9 mouse cellular contexts compared by ENCODE assay signal in the genomic region with DNA sequence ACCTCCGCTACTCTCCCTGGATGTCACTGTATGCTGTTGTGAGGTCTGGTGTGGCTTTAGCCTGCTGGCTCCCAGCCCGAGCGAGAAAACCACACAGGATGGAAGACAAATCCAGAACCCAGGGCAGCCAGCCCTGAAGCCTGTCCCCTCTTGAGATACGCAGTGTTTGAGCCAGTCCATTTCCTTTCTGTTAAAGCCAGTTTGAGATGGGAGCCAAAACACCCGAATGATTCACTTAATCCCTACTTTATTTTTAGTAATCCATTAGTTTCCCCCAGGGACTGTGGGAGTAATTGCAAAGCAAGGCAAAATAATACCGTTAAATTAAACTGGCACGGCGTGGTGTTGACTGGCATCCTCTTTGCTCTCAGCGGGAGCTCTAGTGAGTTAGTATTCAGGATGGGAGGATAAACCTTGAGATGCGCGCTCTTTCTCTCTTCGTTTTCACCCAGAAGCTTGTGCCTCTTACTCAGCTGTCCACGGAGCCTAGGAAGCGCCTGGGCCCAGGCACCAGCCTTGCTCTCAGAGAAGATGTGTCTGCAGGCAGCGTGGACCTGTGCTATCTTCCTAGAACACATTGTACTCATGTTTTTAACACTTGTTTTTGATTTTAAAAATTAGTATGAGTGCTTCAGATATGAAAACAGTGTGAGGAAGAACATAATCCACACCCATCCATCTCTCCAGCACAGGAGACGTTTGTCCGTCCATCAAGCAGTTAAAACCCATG.
A peak's percentile ranks its signal among the peaks of the same experiment; 100 is the strongest.
DNase-seq lines count a peak whose midpoint lies in the region; ATAC-seq and TF ChIP-seq lines count a peak whose summit lies in the region.
"Had no signal": no experiment of that assay in that cellular context is flagged by ENCODE, and none has a peak within 500 bp of the region (broad histone marks: within the 10 kb centered on the region; RNA-seq: fewer than 3 reads in every experiment).

No protein-coding gene starts in this region.

- no peak overlapping the region for H3K4me2 ChIP-seq in hindbrain, embryonic 13.5 days
- H3K4me2 ChIP-seq in myocyte (ENCODE audit: low read depth): peak overlapping the region; percentile 67
- H3K4me2 ChIP-seq: limb, embryonic 12.5 days had no signal

- no peak for DNase-seq in hindbrain, embryonic 10.5 days (ENCODE audit: low spot score)
- DNase-seq in Muller cell, postnatal 12 days (ENCODE audit: inconsistent ontology term): peak; percentile 82
- peak; percentile 69 to 81 for DNase-seq in cerebellum, postnatal 25 days
- peak; percentile 56 to 61 for DNase-seq in heart, postnatal 14 days
- DNase-seq in testis, postnatal 14 days (ENCODE audit: low spot score): no peak
- no peak for DNase-seq in right cerebral cortex, postnatal 36 days (ENCODE audit: low spot score in 2 of 2)

- H3K4me1 ChIP-seq in hindbrain, embryonic 13.5 days (replicated peaks): peaks cover 15% of the 10 kb centered on the region
- peaks cover 14% of the 10 kb centered on the region for H3K4me1 ChIP-seq in hindbrain, embryonic 10.5 days (replicated peaks)

- H3K27ac ChIP-seq in hindbrain, embryonic 13.5 days: peak overlapping the region; percentile 64
- no peak overlapping the region for H3K27ac ChIP-seq in hindbrain, embryonic 10.5 days
- H3K27ac ChIP-seq: limb, embryonic 12.5 days had no signal

- no peaks in the 10 kb centered on the region for H3K79me2 ChIP-seq in myocyte (ENCODE audit: control insufficient read depth, insufficient read depth)

- intact Hi-C loops in heart, postnatal 14 days (cut with DNase I): no loop called here

- no peak overlapping the region for H3K4me3 ChIP-seq in hindbrain, embryonic 13.5 days
- no peak overlapping the region for H3K4me3 ChIP-seq in hindbrain, embryonic 10.5 days
- H3K4me3 ChIP-seq in myocyte: no peak overlapping the region
- H3K4me3 ChIP-seq: limb, embryonic 12.5 days had no signal

- 0 out of 2 replicates have a peak, but pooled peaks have one; percentile 43 for ATAC-seq in hindbrain, embryonic 13.5 days (ENCODE audit: low FRiP score)

- no peaks in the 10 kb centered on the region for H3K36me3 ChIP-seq in hindbrain, embryonic 13.5 days
- 0 out of 2 replicates have a peak, but pooled peaks cover 8% of the 10 kb centered on the region for H3K36me3 ChIP-seq in hindbrain, embryonic 10.5 days
- no peaks in the 10 kb centered on the region for H3K36me3 ChIP-seq in myocyte (ENCODE audit: control insufficient read depth, insufficient read depth)

- no peaks in the 10 kb centered on the region for H3K27me3 ChIP-seq in hindbrain, embryonic 13.5 days
- H3K27me3 ChIP-seq in hindbrain, embryonic 10.5 days (ENCODE audit: insufficient read depth, poor library complexity, severe bottlenecking): no peaks in the 10 kb centered on the region
- no peaks in the 10 kb centered on the region for H3K27me3 ChIP-seq in myocyte (ENCODE audit: control insufficient read depth, insufficient read depth, insufficient read length)
- H3K27me3 ChIP-seq: limb, embryonic 12.5 days had no signal

- H3K9me3 ChIP-seq in hindbrain, embryonic 13.5 days: no peaks in the 10 kb centered on the region
- no peaks in the 10 kb centered on the region for H3K9me3 ChIP-seq in hindbrain, embryonic 10.5 days
- H3K9me3 ChIP-seq: limb, embryonic 12.5 days had no signal

- WGBS in hindbrain, embryonic 13.5 days: 63% methylated on average over 17 of the region's 17 CpGs
- WGBS in hindbrain, embryonic 10.5 days: 78% methylated on average over 17 of the region's 17 CpGs

- H3K9ac ChIP-seq in hindbrain, embryonic 13.5 days: no peak overlapping the region
- H3K9ac ChIP-seq: limb, embryonic 12.5 days had no signal

- TF ChIP-seq POLR2A in myocyte (IDR thresholded peaks at IDR 0.05; ENCODE audit: insufficient read length, low read depth): no peak

- H3ac ChIP-seq in myocyte (ENCODE audit: control insufficient read depth, insufficient read length): no peak overlapping the region

TF ChIP-seq in myocyte, 11 proteins besides CTCF, POLR2A, EP300 and RAD21:
- TF ChIP-seq POLR2AphosphoS2 (IDR thresholded peaks at IDR 0.05; ENCODE audit: insufficient read length, low read depth) (no peak), TCF12 (IDR thresholded peaks at IDR 0.05; ENCODE audit: insufficient read depth, poor library complexity, severe bottlenecking) (no peak), USF1 (IDR thresholded peaks at IDR 0.05; ENCODE audit: low read depth) (no peak), TCF3 (IDR thresholded peaks at IDR 0.05; ENCODE audit: insufficient read length, low read depth) (no peak), SRF (IDR thresholded peaks at IDR 0.05; ENCODE audit: control insufficient read depth, insufficient read length, low read depth) (no peak), CEBPB (IDR thresholded peaks at IDR 0.05; ENCODE audit: insufficient read depth, poor library complexity, severe bottlenecking) (no peak), MYOD1 (IDR thresholded peaks at IDR 0.05; ENCODE audit: control insufficient read depth in 1 of 3, insufficient read length in 2 of 3, low read depth in 2 of 3) (no peak), MYOG (IDR thresholded peaks at IDR 0.05; ENCODE audit: control insufficient read depth in 1 of 3, insufficient read depth in 1 of 3, insufficient read length in 2 of 3, low read depth in 2 of 3) (no peak), REST (IDR thresholded peaks at IDR 0.05; ENCODE audit: insufficient read depth, insufficient read length) (no peak), MAX (IDR thresholded peaks at IDR 0.05; ENCODE audit: low read depth) (no peak), E2F4 (IDR thresholded peaks at IDR 0.05; ENCODE audit: insufficient read depth) (no peak)

Comparison
In these comparisons a context has a peak if more than half of its experiments do, and no peak if none do; other contexts are left out.
1. DNase-seq: peak in Muller cell, postnatal 12 days (single experiment), cerebellum, postnatal 25 days (2 of 2) and heart, postnatal 14 days (2 of 2); none in hindbrain, embryonic 10.5 days (single experiment), testis, postnatal 14 days (single experiment) and right cerebral cortex, postnatal 36 days (0 of 2).